Mouse (Mus musculus) hindbrain, embryonic 10.5 days (tissue): ENCODE results near the gene Il17rb. TPM values are rescaled to one million over a fixed set of nuclear protein-coding genes. Genes with fewer than 3 reads are reported as not detected.
A peak's percentile ranks its signal among the peaks of the same experiment; 100 is the strongest.

Experiments
- DNase-seq: peaks from one replicate; pipeline ENCODE4 v3.0.0-alpha.2; 2017; ENCODE audit warnings: low spot score
- H3K27ac ChIP-seq: fragments of 300-500 bp; sonication (generic); 2 replicates; pipeline ENCODE4 v1.5.1; 2016; ENCODE audit warnings: mild to moderate bottlenecking, moderate library complexity
- H3K27me3 ChIP-seq: fragments of 300-500 bp; sonication (generic); 2 replicates; pipeline ENCODE4 v1.6.1; 2016; ENCODE audit warnings: mild to moderate bottlenecking; ENCODE audit not compliant: poor library complexity, insufficient read depth, severe bottlenecking
- H3K36me3 ChIP-seq: fragments of 300-500 bp; sonication (generic); 2 replicates; pipeline ENCODE4 v1.6.1; 2016; ENCODE audit warnings: mild to moderate bottlenecking, moderate library complexity
- H3K4me1 ChIP-seq: fragments of 300-500 bp; sonication (generic); replicated peaks from 2 replicates; pipeline ENCODE4 v1.6.1; 2016; ENCODE audit warnings: mild to moderate bottlenecking
- H3K4me3 ChIP-seq: fragments of 300-500 bp; sonication (generic); 2 replicates; pipeline ENCODE4 v1.5.1; 2016; ENCODE audit warnings: mild to moderate bottlenecking, moderate library complexity
- H3K9me3 ChIP-seq: fragments of 300-500 bp; sonication (generic); 2 replicates; pipeline ENCODE4 v1.6.1; 2016; ENCODE audit warnings: mild to moderate bottlenecking, moderate library complexity
- whole genome bisulfite sequencing: fragments of 180-500 bp; shearing (Covaris S2); methylation state at CpG from one replicate; pipeline ENCODE4 v1.1.7; 2016; 5-methylcytosine and 5-hydroxymethylcytosine counted together
- polyA plus RNA-seq: library from polyadenylated mRNA; unstranded; fragments of >200 nt; fragmentation: Nextera tagmentation; extraction: Ambion mirVana; gene quantifications from 2 replicates; pipeline ENCODE4 v1.2.1, GENCODE M21; 2016

The Il17rb gene
- 0.46 and 1.0 TPM in 2 replicates for polyA plus RNA-seq

- 9% methylated on average over 54 of the region's 54 CpGs for WGBS
- peaks cover 43% of the 10 kb centered on the region for H3K27me3 ChIP-seq
- H3K9me3 ChIP-seq, result no peaks in the 10 kb centered on the region
- H3K4me3 ChIP-seq, result peak within 1 kb of the TSS; percentile 61
- H3K4me1 ChIP-seq, result peaks cover 11% of the 10 kb centered on the region
- H3K27ac ChIP-seq, result peak within 1 kb of the TSS; percentile 37; the same call in 1 of the 2 replicates
- DNase-seq, result peak; percentile 45
- H3K36me3 ChIP-seq, result no peaks in the 10 kb centered on the region
Observed at GRCm38 (mm10) chr14:30008733-30009575, at the start of gene Il17rb, which contains the start of gene Chdh. Il17rb (minus strand) TSS chr14:30008896. Chdh (plus strand) TSS chr14:30009023.

- 75% methylated on average over 13 of the region's 13 CpGs for WGBS
- no peaks in the 10 kb centered on the region for H3K9me3 ChIP-seq
- peaks cover 5% of the 10 kb centered on the region; the same call in 1 of the 2 replicates for H3K4me1 ChIP-seq
- no peak for DNase-seq
- 0 out of 2 replicates have a peak overlapping the region, but pooled peaks have one; percentile 13 for H3K27ac ChIP-seq
- no peaks in the 10 kb centered on the region for H3K36me3 ChIP-seq
- no peaks in the 10 kb centered on the region for H3K27me3 ChIP-seq
- H3K4me3 ChIP-seq, result no peak overlapping the region
Observed at GRCm38 (mm10) chr14:30056031-30056766, 47.5 kb upstream of the Il17rb start.

GRCm38 (mm10) chr14:30054922-30055321 is 46.2 kb upstream of the Il17rb start:
- H3K4me3 ChIP-seq, result no peak overlapping the region
- H3K27me3 ChIP-seq, result no peaks in the 10 kb centered on the region
- H3K4me1 ChIP-seq, result peaks cover 5% of the 10 kb centered on the region; the same call in 1 of the 2 replicates
- 83% methylated on average over 7 of the region's 7 CpGs for WGBS
- H3K36me3 ChIP-seq, result no peaks in the 10 kb centered on the region
- DNase-seq, result no peak
- H3K27ac ChIP-seq, result no peak overlapping the region
- H3K9me3 ChIP-seq, result no peaks in the 10 kb centered on the region

- WGBS, result 85% methylated on average over 8 of the region's 8 CpGs
- Histone ChIP-seq H3K36me3 (no peaks in the 10 kb centered on the region), H3K4me1 (no peaks in the 10 kb centered on the region), H3K27me3 (no peaks in the 10 kb centered on the region), H3K27ac (no peak overlapping the region), H3K9me3 (no peaks in the 10 kb centered on the region), H3K4me3 (no peak overlapping the region)
- DNase-seq, result no peak
Observed at GRCm38 (mm10) chr14:30050280-30050679, 41.6 kb upstream of the Il17rb start.

GRCm38 (mm10) chr14:30048049-30048448 is 39.4 kb upstream of the Il17rb start:
- Histone ChIP-seq H3K4me3 (no peak overlapping the region), H3K27ac (no peak overlapping the region), H3K36me3 (no peaks in the 10 kb centered on the region), H3K9me3 (no peaks in the 10 kb centered on the region), H3K4me1 (no peaks in the 10 kb centered on the region), H3K27me3 (no peaks in the 10 kb centered on the region)
- DNase-seq, result no peak
- 77% methylated on average over 3 of the region's 3 CpGs for WGBS

- H3K27ac ChIP-seq, result no peak overlapping the region
- H3K9me3 ChIP-seq, result no peaks in the 10 kb centered on the region
- no peaks in the 10 kb centered on the region for H3K4me1 ChIP-seq
- no peak for DNase-seq
- no peaks in the 10 kb centered on the region for H3K27me3 ChIP-seq
- H3K36me3 ChIP-seq, result no peaks in the 10 kb centered on the region
- 90% methylated on average over 4 of the region's 4 CpGs for WGBS
- no peak overlapping the region for H3K4me3 ChIP-seq
Observed at GRCm38 (mm10) chr14:30046976-30047375, 38.3 kb upstream of the Il17rb start.

- Histone ChIP-seq H3K27me3 (no peaks in the 10 kb centered on the region), H3K36me3 (no peaks in the 10 kb centered on the region), H3K9me3 (no peaks in the 10 kb centered on the region), H3K4me1 (no peaks in the 10 kb centered on the region), H3K27ac (no peak overlapping the region), H3K4me3 (no peak overlapping the region)
- DNase-seq, result no peak
- WGBS, result 91% methylated on average over 8 of the region's 8 CpGs
Observed at GRCm38 (mm10) chr14:30045704-30046220, 37.1 kb upstream of the Il17rb start.

GRCm38 (mm10) chr14:30045239-30045638 is 36.5 kb upstream of the Il17rb start:
- no peak for DNase-seq
- H3K36me3 ChIP-seq, result no peaks in the 10 kb centered on the region
- H3K27ac ChIP-seq, result no peak overlapping the region
- H3K4me1 ChIP-seq, result no peaks in the 10 kb centered on the region
- no peak overlapping the region for H3K4me3 ChIP-seq
- H3K9me3 ChIP-seq, result no peaks in the 10 kb centered on the region
- H3K27me3 ChIP-seq, result no peaks in the 10 kb centered on the region
- 92% methylated on average over 10 of the region's 10 CpGs for WGBS

GRCm38 (mm10) chr14:30043356-30043940 is 34.8 kb upstream of the Il17rb start:
- WGBS, result 88% methylated on average over 7 of the region's 7 CpGs
- Histone ChIP-seq H3K9me3 (no peaks in the 10 kb centered on the region), H3K36me3 (no peaks in the 10 kb centered on the region)

GRCm38 (mm10) chr14:30041836-30042235 is 33.1 kb upstream of the Il17rb start:
- H3K36me3 ChIP-seq, result no peaks in the 10 kb centered on the region
- H3K27ac ChIP-seq, result no peak overlapping the region
- H3K27me3 ChIP-seq, result no peaks in the 10 kb centered on the region
- no peak overlapping the region for H3K4me3 ChIP-seq
- no peak for DNase-seq
- no peaks in the 10 kb centered on the region for H3K4me1 ChIP-seq
- 89% methylated on average over 9 of the region's 9 CpGs for WGBS
- no peaks in the 10 kb centered on the region for H3K9me3 ChIP-seq

More at GRCm38 (mm10) chr14:30043356-30043940, 34.8 kb upstream of the Il17rb start:
- DNase-seq, result no peak
- no peak overlapping the region for H3K4me3 ChIP-seq
- no peaks in the 10 kb centered on the region for H3K4me1 ChIP-seq
- no peak overlapping the region for H3K27ac ChIP-seq
- no peaks in the 10 kb centered on the region for H3K27me3 ChIP-seq

- Histone ChIP-seq H3K9me3 (no peaks in the 10 kb centered on the region), H3K27ac (no peak overlapping the region), H3K36me3 (no peaks in the 10 kb centered on the region), H3K4me1 (no peaks in the 10 kb centered on the region), H3K4me3 (no peak overlapping the region), H3K27me3 (no peaks in the 10 kb centered on the region)
- no peak for DNase-seq
- WGBS, result 81% methylated on average over 4 of the region's 4 CpGs
Observed at GRCm38 (mm10) chr14:30039413-30039812, 30.7 kb upstream of the Il17rb start.

GRCm38 (mm10) chr14:30038431-30038830 is 29.7 kb upstream of the Il17rb start:
- 90% methylated on average over 18 of the region's 18 CpGs for WGBS
- H3K36me3 ChIP-seq, result no peaks in the 10 kb centered on the region
- no peak overlapping the region for H3K4me3 ChIP-seq
- no peak for DNase-seq
- no peak overlapping the region for H3K27ac ChIP-seq
- H3K27me3 ChIP-seq, result no peaks in the 10 kb centered on the region
- no peaks in the 10 kb centered on the region for H3K9me3 ChIP-seq
- no peaks in the 10 kb centered on the region for H3K4me1 ChIP-seq
